Mouse (Mus musculus) ovary, postnatal 36 days (tissue): Measurements from ENCODE around the gene Hoxa7.

ENCODE experiments used
- DNase-seq: peaks from one replicate; pipeline ENCODE4 v3.0.0; 2022; ENCODE audit warnings: low spot score, mixed read lengths

Hoxa7 gene

DNA sequence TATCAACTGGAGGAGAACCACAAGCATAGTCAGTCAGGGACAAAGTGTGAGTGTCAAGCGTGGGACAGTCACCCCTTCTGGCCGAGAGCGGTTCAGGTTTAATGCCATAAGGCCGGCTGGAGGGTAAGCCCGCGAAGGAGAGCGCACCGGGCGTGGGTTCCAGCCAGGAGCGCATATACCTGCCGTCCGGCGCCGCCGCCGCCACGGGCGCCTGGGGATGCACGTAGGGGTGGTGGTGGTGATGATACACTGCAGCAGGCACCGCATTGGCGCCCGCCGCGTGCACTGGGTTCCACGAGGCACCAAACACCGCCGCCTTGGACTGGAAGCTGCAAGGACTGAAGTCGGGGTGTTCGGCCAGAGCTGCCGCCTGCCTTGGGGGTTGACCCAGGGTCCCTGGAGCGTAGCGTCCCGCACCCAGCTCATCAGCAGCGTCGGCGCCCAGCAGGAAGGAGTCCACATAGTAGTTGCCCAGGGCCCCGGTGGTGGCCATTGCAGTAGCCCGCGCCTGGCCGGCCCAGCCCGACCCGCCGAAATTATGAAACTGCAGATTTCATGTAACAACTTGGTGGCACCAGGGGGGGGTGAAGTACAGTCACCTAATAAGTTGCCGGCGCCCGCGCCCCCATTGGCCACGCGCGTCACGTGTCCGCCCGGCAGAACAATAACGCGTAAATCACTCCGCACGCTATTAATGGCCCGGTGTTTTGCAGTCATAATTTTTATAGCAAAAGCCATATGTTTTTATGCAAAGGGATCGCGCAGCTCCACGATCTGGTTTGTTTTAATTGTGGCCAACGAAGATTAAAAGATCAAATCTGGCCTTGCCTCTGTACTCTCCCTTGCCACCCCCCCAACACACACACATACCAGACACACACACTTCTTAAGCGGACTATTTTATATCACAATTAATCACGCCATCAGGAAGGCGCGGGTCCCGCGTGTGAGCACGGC, 4.2 kb upstream of the Hoxa7 start:
- no peak for DNase-seq

DNA sequence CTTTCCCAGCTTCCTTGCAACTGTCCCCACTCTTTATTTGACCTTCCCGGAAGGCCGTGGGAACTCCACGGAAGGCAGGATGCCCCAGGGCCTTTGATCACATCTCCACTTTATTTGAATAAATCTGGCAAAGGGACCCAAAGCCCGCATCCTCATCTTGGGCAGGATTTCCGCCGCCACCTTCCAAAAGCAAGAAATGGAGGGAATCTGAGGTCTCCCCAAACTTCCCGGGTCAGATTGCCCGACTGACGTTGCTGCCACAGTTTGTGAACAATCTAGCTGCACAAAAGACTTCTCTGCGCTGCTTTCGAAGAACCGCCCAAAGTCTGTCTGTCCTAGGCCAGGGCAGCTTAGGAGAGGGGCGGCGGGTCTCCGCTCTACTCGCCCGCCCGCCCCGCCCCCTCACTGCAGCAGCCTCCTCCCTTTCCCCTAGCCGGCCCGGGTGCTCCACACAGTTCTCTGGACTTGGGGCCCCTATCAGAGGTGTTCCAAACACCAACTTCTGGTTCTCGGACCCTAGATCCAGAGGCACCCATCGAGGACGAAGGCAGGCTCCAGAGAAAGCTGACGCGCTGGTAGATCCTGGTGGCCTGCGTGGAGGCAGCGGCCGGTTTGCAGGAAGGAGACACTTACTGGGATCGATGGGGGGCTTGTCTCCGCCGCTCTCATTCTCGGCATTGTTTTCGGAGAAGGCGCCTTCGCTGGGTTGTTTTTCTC, 3.4 kb upstream of the Hoxa7 start:
- no peak for DNase-seq

DNA sequence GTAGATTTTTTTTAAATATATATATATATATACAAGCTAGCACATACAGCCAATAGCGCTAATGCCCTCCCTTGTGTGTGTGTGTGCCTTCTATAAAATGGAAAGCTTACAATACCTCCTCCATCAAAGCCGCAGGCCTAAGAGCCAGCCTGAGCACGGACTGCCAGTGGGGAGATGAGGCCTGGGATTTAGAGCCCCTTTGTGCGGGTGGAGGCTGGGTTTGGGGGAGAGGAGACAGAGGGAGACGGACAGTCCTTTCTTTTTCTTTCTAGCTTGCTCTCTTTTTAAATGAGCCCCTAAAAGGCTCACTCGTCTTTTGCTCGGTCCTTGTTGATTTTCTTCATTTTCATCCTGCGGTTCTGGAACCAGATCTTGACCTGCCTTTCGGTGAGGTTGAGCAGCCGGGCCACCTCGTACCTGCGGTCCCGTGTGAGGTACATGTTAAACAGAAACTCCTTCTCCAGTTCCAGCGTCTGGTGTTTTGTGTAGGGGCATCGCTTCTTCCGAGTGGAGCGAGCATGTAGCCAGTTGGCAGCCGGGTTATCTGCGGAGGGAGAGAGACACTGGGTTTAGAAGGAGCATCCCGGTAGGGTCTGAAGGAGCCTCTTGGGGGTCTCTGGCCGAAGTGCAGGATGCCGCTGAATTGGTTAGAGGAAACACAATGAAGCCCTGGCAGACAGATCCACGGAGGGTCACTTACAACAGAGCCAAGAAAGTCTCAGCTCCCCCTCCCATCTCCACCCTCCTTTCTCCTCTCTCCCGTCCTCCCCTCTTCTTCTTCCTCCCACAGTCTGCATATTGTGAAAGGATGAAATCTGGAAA, 2.5 kb upstream of the Hoxa7 start:
- no peak for DNase-seq

DNA sequence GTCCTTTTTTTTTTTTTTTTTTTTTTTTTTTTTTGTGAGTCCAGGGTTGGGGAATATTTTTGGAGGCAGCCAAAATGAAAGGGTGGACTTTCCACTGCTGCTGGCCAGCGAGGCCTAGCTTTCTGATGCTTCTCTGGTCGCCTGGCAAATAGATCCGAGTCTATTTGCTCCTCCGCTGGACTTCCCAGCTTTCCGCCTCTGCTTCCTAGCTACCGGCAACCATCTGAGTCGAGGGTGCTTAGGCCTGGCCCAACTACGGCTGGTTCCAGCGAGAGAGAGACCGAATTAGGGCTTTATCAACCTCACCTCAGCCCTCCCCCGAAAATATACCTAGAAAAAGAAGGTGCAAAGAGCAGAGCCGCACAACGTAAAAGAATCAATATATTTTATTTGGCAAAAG, 1.1 kb upstream of the Hoxa7 start:
- DNase-seq = no peak

DNA sequence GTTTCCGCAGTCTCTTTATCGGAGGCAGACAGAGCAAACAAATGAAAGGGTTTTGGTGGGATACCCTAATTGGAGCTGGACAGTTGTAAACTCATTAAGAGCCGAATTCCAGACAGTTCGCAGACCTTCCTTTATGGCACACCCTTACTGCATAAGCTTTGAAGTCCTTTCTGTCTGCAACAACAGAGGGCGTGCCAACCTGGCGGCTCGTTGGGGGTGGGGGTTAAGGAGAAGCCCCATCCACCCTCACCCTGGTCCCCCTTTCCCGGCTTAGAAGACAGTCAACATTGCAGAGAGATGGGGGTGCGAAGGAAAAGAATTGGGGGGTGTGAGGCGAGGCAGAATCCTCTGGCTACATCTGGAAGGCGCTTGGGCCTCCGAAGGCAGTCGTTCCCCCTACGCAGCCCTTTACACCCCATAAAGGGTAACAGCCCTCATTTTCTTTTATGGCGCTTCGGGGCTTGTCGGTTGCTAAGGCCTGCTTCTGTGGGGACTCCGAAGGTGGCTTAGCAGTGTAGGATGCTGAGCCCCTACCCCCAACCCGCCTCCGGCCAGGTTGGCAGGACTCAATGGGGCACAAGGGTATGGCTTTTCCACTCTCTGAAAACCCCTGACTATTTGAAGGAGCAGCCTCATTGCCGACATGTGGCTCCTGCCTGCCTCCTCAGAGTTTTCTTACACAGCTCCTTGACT, 485 bp upstream of the Hoxa7 start:
- no peak for DNase-seq

DNA sequence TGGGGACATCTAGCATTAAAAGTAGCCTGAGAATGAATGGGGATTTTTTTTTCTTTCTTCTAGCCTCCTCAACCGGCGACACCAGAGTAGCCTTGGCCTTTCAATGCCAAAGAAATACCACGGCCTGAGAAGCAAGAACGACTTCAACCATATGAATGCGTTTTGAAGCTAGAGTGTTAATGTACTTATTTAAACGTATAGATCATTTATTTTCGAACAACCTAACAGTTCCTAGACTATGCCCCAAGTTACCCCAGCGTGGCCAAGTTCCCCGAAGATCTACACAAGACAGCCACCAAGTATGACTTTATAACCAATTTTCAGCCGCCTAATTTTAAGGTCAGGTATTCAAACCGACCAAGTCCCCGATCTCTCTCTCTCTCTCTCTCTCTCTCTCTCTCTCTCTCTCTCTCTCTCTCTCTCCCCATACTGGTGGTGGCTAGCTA, 766 bp downstream of the Hoxa7 start:
- no peak for DNase-seq

DNA sequence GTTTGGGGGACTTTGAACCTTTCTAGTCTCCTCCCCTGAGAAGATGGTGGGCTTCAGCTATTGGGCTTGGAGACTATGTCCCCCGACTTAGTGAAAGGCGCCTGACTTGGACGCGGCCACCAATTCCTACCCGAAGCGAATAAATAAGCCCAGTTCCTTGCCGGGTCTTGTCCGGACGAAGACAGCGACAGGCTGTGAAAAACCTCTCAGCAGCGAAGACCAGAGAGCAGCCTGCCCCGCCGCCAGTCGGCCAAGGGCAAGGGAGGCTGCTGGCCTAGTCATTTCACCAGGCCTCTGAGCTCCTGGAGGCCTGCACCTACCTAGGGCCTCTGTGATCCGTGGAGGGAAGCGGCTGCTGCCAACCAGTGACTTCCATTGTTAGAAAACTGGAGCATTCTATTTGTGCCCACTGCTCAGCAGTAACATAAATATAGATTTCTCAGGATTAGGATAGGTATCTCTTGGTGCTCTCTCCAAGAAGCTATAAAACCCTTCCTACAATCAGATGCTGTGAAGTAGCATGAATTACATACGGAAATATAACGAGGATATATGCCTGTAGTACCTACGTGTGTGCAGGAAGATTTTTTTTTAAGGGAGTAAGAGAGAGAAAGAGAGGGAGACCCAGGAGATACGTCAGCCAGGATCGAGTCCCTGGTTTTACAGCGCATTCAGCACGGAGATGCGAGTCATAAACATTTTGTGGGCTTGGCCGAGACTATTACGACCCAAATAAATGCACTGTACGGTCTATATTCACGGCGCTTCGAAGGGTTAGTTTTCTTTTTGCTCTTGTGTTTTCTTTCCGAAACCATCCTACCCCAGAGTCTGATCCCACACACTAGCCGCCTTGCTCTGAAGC, 1.4 kb downstream of the Hoxa7 start:
- DNase-seq = peak; percentile 3

DNA sequence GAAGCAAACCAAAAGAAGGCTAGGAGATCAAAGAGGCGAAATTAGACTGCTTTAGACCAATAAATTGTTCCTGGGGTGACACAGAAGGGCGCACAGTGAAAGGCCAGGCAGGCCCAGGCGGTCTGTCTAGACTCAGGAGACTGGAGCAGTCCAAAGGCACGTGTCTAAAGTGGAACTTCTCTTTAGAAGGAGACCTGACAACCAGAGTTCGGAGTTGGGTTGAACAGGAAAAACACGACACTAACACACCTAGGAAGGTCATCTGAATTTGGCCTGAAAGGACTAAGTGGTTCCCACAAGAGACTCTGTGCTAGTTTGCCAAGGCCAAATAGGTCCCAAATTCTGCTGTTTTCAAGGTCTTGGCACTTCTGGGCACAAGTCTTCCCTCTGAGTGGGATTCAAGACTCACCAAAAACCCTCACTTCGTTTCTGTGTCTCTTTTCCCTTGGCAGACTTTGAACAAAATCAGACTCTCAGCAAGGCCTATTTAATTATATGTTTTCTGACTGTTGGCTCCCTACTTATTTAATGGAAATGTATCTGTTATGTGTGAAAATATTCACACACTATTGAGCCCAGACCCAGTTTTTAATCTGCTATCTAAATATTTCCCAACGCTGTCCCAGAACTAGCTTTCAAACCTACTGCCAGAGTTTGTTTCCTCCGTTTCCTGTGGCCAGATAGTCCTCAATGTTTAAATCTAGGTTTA, 2.3 kb downstream of the Hoxa7 start:
- no peak for DNase-seq

DNA sequence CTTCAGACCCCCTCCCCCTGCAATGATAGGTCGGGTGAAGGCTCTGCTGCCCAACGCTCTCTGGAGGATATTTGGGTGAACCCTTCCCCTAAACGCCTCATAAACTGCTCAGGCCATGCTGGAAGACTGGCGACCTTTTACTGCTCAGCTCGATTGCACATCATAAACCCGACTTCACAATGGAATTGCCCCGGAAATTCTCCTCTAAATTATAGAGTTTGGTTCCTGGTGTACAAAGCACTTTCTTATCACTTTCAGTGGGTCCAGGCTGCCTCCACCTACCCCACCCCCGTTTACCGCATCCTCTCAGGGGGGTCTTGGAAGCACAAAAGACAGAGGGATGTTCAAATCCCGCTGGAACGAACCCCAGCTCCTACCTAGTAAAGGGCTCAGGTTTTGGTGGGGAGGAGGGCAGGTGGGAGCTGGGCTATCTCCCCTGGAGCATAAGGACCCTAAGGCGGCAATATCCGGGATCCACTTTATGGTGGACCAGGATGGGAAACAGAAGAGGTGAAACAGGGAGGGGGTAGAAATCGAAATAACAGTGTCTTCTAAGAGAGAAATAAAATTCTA, 2.9 kb downstream of the Hoxa7 start:
- DNase-seq = no peak

DNA sequence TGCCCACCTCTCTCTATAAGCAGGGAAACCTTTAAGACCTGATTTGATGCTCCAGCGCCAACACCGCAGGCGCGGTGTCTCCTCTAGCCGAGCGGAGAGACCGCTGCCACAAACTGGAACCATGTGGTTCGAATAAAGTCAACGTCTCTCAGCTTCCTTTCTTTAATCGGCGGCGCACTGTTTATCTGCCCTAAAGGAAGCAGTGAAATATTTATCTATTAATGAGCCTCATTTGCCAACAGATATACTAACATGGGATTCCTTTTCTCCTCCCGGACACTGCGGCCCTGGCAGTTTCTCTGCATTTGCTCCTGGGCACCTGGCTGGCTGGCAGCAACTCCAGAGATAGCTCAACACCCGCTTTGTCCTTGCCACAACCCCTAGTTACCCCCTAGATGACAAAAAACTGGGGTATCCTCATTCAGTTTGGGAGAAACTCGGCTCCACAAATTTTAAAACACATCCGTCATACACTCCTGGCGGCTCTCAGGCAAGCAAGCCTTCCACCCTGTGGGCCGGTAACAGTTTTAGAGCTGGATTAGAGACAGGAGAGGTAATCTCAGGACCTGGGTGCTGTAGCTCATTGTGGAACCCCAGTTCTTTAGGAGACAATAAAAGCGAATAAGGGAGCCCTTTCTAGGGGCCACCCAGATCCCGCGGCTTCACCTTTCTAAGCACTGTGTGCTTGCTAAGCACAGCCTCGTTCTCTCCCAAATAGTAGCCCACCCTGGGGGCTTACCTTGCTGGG, 3.6 kb downstream of the Hoxa7 start:
- no peak for DNase-seq

DNA sequence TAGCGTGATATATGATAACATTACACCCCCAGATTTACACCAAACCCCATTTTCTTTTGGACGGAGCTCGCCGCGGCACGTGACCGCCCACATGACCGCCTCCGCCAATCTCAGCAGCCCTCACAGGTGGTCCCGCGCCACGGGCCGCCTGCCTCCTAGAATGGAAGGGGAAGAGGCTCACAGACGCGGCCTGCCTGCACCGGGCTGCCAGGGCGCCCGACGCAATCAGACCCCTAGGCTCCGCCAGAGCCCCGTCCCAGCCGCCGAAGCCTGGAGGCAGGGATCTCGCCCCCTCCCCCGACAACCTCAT, 4.2 kb downstream of the Hoxa7 start:
- DNase-seq = peak; percentile 62

DNA sequence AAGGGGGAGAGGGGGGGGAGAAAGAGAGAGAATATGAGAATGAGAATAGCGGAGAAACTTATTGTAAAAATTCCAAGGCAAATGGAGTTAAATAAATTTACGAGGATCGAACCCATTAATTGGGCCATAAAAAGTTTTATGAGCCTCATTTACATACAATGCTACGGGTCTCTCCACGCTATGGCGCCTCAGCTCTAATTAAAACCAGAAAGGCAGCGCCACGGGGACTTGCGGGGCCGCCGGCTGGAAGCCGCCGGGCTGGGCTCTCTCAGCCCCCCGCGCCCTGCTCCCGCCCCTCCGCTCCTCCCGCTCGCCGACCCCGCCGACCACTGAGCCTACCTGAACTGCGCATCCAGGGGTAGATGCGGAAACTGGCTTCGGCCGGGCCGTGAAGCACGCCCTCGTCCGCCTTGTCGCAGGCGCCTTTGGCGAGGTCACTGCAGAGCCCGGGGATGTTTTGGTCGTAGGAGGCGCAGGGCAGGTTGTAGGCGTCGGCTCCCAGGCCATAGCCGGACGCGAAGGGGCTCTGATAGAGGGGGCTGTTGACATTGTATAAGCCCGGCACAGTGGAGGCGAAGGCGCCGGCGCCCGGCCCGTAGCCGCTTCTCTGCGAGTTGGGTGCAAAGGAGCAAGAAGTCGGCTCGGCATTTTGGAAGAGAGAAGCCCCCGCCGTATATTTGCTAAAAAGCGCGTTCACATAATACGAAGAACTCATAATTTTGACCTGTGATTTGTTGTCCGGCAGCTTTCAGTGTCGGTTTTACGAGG, 4.8 kb downstream of the Hoxa7 start:
- DNase-seq = peak; percentile 14

DNA sequence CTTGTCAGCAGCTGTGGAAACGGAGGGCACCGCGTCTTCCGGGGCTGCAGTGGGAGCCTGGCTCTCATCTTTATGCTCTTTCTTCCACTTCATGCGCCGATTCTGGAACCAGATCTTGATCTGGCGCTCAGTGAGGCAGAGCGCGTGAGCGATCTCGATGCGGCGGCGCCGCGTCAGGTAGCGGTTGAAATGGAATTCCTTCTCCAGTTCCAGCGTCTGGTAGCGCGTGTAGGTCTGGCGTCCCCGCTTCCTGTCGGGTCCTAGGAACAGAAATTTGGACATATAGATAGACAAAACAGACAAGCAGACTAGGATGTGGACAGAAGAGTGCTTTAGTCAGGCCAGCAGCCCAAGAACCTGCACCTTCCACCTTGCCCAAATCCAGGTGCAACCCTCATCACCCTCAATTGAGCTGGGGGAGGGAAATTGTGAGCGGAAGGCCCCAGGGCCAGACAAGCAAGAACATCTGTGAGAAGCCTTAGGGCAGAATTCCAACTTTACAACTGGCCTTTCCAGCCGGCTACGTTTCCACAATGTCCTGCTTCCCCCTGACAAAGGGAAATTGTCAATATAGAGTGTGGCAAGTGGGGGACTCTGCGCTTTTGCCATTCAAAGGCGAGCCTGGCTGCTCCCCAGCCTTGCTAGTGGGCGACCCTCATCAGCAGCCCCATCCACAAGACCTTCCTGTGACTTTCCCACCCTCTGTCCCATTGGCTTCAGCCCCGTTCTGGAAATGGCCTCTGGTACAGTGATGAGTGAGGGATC, 5.7 kb downstream of the Hoxa7 start:
- DNase-seq = no peak

DNA sequence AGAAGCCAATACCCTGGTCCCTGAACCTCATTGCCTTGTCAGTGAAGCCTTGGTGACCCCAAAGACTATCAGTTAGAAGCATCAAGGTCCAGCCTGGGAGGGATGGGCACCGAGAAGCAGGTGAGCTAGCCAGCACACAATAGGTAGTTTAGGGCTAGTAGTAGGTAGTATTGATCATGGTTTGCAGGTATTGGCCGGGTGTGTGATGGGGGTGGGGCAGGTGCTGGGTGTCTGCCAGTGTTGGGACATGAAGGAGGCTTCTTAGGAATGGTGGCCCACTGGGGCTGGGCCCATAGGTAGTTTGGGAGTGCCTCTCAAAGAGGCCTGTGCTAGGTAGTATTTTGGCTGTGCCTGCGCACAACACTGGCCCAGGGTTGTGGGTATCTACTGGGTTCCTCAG, 6.6 kb downstream of the Hoxa7 start:
- no peak for DNase-seq

DNA sequence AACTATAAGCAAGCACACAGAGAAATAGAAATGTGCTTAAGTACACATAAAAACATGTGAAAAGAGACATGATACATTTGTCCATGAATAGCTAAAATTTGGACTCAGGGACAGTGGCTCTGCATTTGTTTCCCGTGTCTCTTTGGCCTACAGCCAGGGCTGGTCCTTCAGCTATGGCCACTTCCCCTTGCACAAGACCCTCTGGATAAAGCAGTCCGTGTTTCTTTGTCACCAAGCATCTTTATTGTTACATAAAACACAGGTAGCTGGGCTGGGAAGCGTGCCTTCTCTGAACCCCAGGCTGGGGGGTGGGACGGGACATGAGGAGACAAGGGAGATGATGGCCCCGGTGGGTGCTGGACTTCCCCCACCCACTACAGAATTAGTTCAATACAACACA, 7.4 kb downstream of the Hoxa7 start:
- DNase-seq = no peak

DNA sequence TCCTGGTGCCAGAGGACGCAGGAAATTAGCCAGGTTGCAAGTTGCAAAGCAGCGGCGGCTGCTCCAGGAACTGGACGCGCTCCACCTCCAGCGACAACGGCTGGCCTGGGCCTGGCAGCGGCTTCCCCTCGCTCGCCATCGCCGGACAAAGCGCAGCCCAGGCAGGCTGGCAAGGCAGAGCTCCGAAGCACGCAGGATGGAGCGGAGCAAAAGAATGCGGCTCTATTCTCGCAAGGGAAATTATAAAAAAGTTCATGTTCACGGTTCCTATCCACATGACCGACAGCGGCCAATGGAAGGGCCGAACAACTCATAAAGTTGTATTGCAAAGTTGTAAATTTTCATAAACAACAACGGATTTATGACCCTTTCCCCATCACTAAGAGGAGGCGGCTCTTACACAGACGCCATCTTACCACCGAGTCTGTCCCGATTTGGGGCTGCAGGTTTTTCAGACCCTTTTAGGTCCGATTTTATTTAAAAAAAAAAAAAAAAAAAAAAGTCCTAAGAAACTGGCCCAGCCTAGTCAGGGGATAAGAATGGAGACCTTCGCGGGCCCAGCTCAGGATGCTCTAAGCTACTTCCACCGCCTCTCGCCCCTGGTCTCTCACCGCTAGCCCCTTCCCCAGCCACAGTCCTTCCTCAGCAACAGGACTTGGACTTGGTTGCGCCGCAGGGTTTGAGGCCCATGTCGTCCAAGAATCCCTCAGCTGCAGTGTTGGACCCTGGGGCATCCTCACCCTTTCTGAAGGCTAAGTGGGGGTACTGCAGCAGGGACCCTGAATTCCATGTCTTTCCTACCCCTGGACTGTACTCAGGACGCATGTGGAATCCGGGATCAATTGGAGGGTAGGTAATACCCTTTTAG, 8.3 kb downstream of the Hoxa7 start, which contains the start of the genes Hoxa3 and Gm28308:
Gene Hoxa3, minus strand, starts transcription at position 218 of the 868 bp plus-strand sequence.
Gene Gm28308, minus strand, starts transcription at position 221 of the 868 bp plus-strand sequence.
- peak; percentile 37 for DNase-seq
